Mouse (Mus musculus): ENCODE results near the gene Gm5796. TPM values are rescaled to one million over a fixed set of nuclear protein-coding genes. Genes with fewer than 3 reads are reported as not detected.

The Gm5796 gene
- polyA plus RNA-seq (2021; fragmentation: Nextera tagmentation) = 0.12 and 0.18 TPM in 2 replicates
- long read RNA-seq, experiment 1, partial matches to known transcripts = 0 of 3 reads
- long read RNA-seq, experiment 1, other reads (novel, unspliced or antisense) = 3 of 3 reads
- long read RNA-seq, experiment 2 = 0 reads

DNA sequence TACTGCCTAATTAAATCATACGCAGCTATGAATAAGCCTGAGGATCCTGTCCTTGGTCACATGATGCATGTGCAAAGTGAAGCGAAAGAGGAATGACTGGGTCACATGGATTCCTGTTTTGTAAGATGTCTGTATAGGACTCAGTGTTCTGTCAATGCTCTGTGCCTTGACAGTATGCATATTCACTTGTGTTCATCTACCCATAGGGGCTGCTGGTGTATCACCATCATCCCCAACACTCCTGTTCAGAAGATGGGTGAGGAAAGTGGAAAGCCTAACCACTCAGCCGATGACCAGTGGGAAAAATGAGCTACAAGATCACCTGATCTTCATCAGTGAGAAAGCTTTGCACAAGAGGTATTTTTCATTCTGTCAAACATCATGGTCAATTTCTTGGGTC, at the start of gene Gm5796:
Gene Gm5796, plus strand, starts transcription at position 301 of the 400 bp plus-strand sequence.

DNA sequence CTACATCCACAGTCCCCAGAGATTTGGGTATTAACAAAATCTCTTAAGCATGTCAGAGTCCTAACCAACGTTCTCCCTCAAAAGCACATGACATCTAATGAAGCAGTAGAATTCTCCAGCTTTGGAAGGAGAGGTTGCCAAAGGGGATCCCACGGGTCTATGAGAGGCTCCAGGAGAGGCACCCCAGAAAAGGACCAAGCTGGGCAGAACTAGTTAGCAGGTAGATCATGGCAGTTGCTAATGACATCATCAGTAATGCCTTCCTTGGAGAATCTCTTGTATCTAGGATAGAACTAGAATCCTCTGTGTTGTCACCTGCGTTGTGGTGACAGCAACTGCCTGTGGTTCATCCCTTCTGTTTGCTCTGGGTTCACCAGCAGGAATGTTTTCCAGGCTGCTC, 25.6 kb upstream of the Gm5796 start, which contains the start of gene Gm3099:
Gene Gm3099, plus strand, starts transcription at position 301 of the 400 bp plus-strand sequence.

DNA sequence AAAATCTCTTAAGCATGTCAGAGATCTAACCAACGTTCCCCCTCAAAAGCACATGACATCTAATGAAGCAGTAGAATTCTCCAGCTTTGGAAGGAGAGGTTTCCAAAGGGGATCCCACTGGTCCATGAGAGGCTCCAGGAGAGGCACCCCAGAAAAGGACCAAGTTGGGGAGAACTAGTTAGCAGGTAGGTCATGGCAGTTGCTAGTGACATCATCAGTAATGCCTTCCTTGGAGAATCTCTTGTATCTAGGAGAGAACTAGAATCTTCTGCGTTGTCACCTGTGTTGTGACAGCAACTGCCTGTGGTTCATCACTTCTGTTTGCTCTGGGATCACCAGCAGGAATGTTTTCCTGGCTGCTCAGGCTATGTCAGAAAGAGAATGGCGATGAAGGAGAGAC, 60.1 kb downstream of the Gm5796 start, which contains the start of gene Gm3115:
Gene Gm3115, plus strand, starts transcription at position 301 of the 400 bp plus-strand sequence.

Other genes starting within 250 kb of the Gm5796 start
- gene Gm3002, start 213.9 kb upstream of the Gm5796 start, polyA plus RNA-seq (2021; fragmentation: Nextera tagmentation) = 0.43 and 0.47 TPM in 2 replicates
- gene Gm3033, start 177.7 kb upstream of the Gm5796 start, polyA plus RNA-seq (2021; fragmentation: Nextera tagmentation) = not detected in 2 replicates
- 0.14 and 0.17 TPM in 2 replicates for gene Gm2916, start 139.8 kb upstream of the Gm5796 start, polyA plus RNA-seq (2021; fragmentation: Nextera tagmentation)
- not detected in 2 replicates for gene Gm3029, start 92.2 kb upstream of the Gm5796 start, polyA plus RNA-seq (2021; fragmentation: Nextera tagmentation)
- 0.15 TPM in 1 of 2 replicates, not detected in the other for gene Gm3095, start 60.4 kb upstream of the Gm5796 start, polyA plus RNA-seq (2021; fragmentation: Nextera tagmentation)
- gene Gm3099, start 25.5 kb upstream of the Gm5796 start, polyA plus RNA-seq (2021; fragmentation: Nextera tagmentation) = not detected in 2 replicates
- not detected in 2 replicates for gene Gm3115, start 60.2 kb downstream of the Gm5796 start, polyA plus RNA-seq (2021; fragmentation: Nextera tagmentation)
- 0.51 TPM in 1 of 2 replicates, not detected in the other for gene Gm8108, start 86.6 kb downstream of the Gm5796 start, polyA plus RNA-seq (2021; fragmentation: Nextera tagmentation)
- not detected in 2 replicates for gene Gm3127, start 141.1 kb downstream of the Gm5796 start, polyA plus RNA-seq (2021; fragmentation: Nextera tagmentation)
- gene Gm2974, start 158.6 kb downstream of the Gm5796 start, polyA plus RNA-seq (2021; fragmentation: Nextera tagmentation) = 0.41 and 0.66 TPM in 2 replicates
- not detected in 2 replicates for gene Gm3138, start 225.7 kb downstream of the Gm5796 start, polyA plus RNA-seq (2021; fragmentation: Nextera tagmentation)

Data from left cerebral cortex, adult 6 months (tissue).